Mouse (Mus musculus): Measurements from ENCODE around the gene Edn2.

GRCm38 (mm10) chr4:120168346-120168745 is 7.3 kb downstream of the Edn2 start:
- TF ChIP-seq CTCF (IDR thresholded peaks at IDR 0.05; ENCODE audit: low read depth, low read length), result no peak
- TF ChIP-seq EP300 (IDR thresholded peaks at IDR 0.05; ENCODE audit: insufficient read depth, low read depth, low read length), result no peak
- no peak for TF ChIP-seq POLR2A (IDR thresholded peaks at IDR 0.05; ENCODE audit: insufficient read depth, low read length)
